Mouse (Mus musculus) limb, embryonic 14.5 days (tissue): ENCODE results near the gene Sox8. TPM values are rescaled to one million over a fixed set of nuclear protein-coding genes. Genes with fewer than 3 reads are reported as not detected.

Experiments used
- ATAC-seq: fragments of 200-750 bp; cut with Nextera tagmentation; 2 replicates; pipeline ENCODE4 v1.8.0; 2017; ENCODE audit warnings: low read depth, moderate number of reproducible peaks, moderate TSS enrichment; ENCODE audit not compliant: low FRiP score
- DNase-seq: peaks from one replicate; pipeline ENCODE4 v3.0.0-alpha.2; 2015; ENCODE audit warnings: low spot score
- H3K27ac ChIP-seq: fragments of 300-500 bp; sonication (generic); replicated peaks from 2 replicates; pipeline ENCODE4 v1.5.1; 2014; ENCODE audit warnings: low read depth, mild to moderate bottlenecking, low read length, moderate library complexity, mixed read lengths
- H3K27me3 ChIP-seq: fragments of 300-500 bp; sonication (generic); 2 replicates; pipeline ENCODE4 v1.6.1; 2014; ENCODE audit warnings: low read length, mixed read lengths; ENCODE audit not compliant: control insufficient read depth, insufficient read depth
- H3K36me3 ChIP-seq: fragments of 300-500 bp; sonication (generic); 2 replicates; pipeline ENCODE4 v1.6.1; 2014; ENCODE audit warnings: mild to moderate bottlenecking, low read length, moderate library complexity, mixed read lengths; ENCODE audit not compliant: control insufficient read depth, insufficient read depth
- H3K4me1 ChIP-seq: fragments of 300-500 bp; sonication (generic); 2 replicates; pipeline ENCODE4 v1.6.1; 2014; ENCODE audit warnings: antibody characterized with exemption, low read length, mixed read lengths; ENCODE audit not compliant: control insufficient read depth, insufficient read depth
- H3K4me2 ChIP-seq: fragments of 300-500 bp; sonication (generic); replicated peaks from 2 replicates; pipeline ENCODE4 v1.6.1; 2014; ENCODE audit warnings: low read depth, mild to moderate bottlenecking, low read length, moderate library complexity; ENCODE audit not compliant: severe bottlenecking
- H3K4me3 ChIP-seq: fragments of 300-500 bp; sonication (generic); replicated peaks from 2 replicates; pipeline ENCODE4 v1.5.1; 2014; ENCODE audit warnings: low read length
- H3K9ac ChIP-seq: fragments of 300-500 bp; sonication (generic); 2 replicates; pipeline ENCODE4 v1.6.1; 2014; ENCODE audit warnings: mild to moderate bottlenecking, low read depth, low read length, moderate library complexity; ENCODE audit not compliant: severe bottlenecking
- H3K9me3 ChIP-seq: fragments of 300-500 bp; sonication (generic); 2 replicates; pipeline ENCODE4 v1.6.1; 2016; ENCODE audit warnings: low read length; ENCODE audit not compliant: control insufficient read depth
- POLR2A ChIP-seq: fragments of 200-500 bp; IDR thresholded peaks from 2 replicates; pipeline ENCODE4 v1.8.0; 2012; ENCODE audit warnings: inconsistent platforms, mild to moderate bottlenecking, moderate library complexity, borderline replicate concordance; ENCODE audit not compliant: insufficient read depth, insufficient read length; ENCODE audit errors: extremely low read depth
- WGBS: fragments of 180-500 bp; shearing (Covaris S2); extraction: QIAGEN DNeasy Blood & Tissue Kit; methylation state at CpG from one replicate; pipeline ENCODE4 v1.1.7; 2014; 5-methylcytosine and 5-hydroxymethylcytosine counted together
- polyA plus RNA-seq, 2 experiments: library from polyadenylated mRNA; depleted of rRNA in 1 of 2; stranded (reverse) in 1 of 2; unstranded in 1 of 2; fragments of >200 nt; fragmentation: Nextera tagmentation in 1 of 2; extraction: Ambion mirVana in 1 of 2; gene quantifications; 2 replicates each; pipeline versions ENCODE4 v1.2.1 to v1.2.3; 2012 to 2014

Sox8 gene
- polyA plus RNA-seq (2012; rRNA removed): 16.3 and 23.4 TPM in 2 replicates
- 12.6 and 16.7 TPM in 2 replicates for polyA plus RNA-seq (2014; fragmentation: Nextera tagmentation; extraction: Ambion mirVana)

DNA sequence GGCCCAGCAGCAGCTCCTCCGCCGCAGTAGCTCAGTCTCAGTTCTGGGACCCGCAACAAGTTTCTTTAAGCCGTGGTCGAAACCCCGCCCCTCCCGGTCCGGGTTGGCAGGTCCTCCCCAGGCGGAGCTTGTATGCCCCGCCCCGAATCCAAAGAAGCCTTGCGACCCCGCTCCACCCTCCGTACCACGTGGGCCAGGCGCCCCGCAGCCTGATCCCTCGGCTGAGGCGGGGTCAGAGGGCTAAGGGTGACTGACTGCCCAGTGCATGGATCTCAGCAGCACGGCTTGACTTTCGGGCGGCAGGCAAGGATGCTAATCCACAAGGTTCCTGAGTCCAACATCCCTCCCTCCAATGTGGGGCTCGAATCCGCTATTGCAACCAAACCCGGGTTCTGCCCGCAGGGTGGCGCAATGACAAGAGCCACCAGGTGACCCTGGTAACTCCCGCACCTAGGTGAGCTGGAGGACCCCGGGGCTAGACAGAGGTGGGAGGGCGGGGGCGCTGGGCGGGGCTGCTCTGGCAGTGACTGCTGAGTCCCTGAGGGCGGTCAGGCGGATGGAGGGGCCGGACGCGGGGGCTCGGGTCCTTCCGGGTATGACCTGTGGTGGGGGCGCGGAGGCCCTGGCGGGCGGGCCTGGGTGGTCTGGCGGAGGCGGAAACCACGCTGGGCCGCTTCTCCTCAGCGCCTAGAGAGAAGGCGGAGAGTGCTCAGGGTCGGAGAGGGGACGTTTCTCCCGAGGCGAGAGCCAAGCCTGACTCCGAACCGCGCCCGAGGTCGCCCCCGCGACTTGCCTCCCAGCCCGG is at the start of gene Sox8:
Gene Sox8 (minus strand): TSS at position 39 of the 805 bp plus-strand sequence.
- no peaks in the 10 kb centered on the region for H3K9me3 ChIP-seq
- H3K4me3 ChIP-seq: peak within 1 kb of the TSS; percentile 56
- peak; percentile 86 for ATAC-seq
- H3K27ac ChIP-seq: 0 out of 2 replicates have a peak within 1 kb of the TSS, but pooled peaks have one; percentile 38
- H3K4me2 ChIP-seq: peak within 1 kb of the TSS; percentile 99
- H3K4me1 ChIP-seq: peaks cover 22% of the 10 kb centered on the region
- 1% methylated on average over 49 of the region's 61 CpGs for WGBS
- H3K27me3 ChIP-seq: peaks cover 21% of the 10 kb centered on the region
- peak; percentile 87 for DNase-seq
- H3K9ac ChIP-seq: peak within 1 kb of the TSS; percentile 56
- H3K36me3 ChIP-seq: no peaks in the 10 kb centered on the region; the same call in 1 of the 2 replicates
- no peak for TF ChIP-seq POLR2A

GRCm38 (mm10) chr17:25618508-25619056 is 48.1 kb upstream of the Sox8 start:
- Histone ChIP-seq H3K36me3 (peaks cover 18% of the 10 kb centered on the region), H3K27ac (no peak overlapping the region), H3K9ac (no peak overlapping the region), H3K9me3 (no peaks in the 10 kb centered on the region), H3K4me3 (no peak overlapping the region), H3K4me1 (peaks cover 18% of the 10 kb centered on the region), H3K27me3 (no peaks in the 10 kb centered on the region), H3K4me2 (no peak overlapping the region)
- no peak for TF ChIP-seq POLR2A
- WGBS: 48% methylated on average over 16 of the region's 16 CpGs
- peak; percentile 77 for DNase-seq
- peak; percentile 50; the same call in 1 of the 2 replicates for ATAC-seq

GRCm38 (mm10) chr17:25614723-25615510 is 44.4 kb upstream of the Sox8 start:
- H3K4me1 ChIP-seq: peaks cover 24% of the 10 kb centered on the region
- WGBS: 82% methylated on average over 10 of the region's 10 CpGs
- no peak for ATAC-seq
- no peak overlapping the region for H3K4me3 ChIP-seq
- peaks cover 23% of the 10 kb centered on the region for H3K36me3 ChIP-seq
- no peak overlapping the region for H3K9ac ChIP-seq
- no peak overlapping the region for H3K4me2 ChIP-seq
- H3K27me3 ChIP-seq: no peaks in the 10 kb centered on the region
- DNase-seq: no peak
- TF ChIP-seq POLR2A: no peak
- no peak overlapping the region for H3K27ac ChIP-seq
- H3K9me3 ChIP-seq: no peaks in the 10 kb centered on the region

- WGBS: 93% methylated on average over 6 of the region's 6 CpGs
- DNase-seq: no peak
- Histone ChIP-seq H3K9ac (no peak overlapping the region), H3K4me1 (peaks cover 22% of the 10 kb centered on the region), H3K36me3 (peaks cover 26% of the 10 kb centered on the region), H3K4me2 (no peak overlapping the region), H3K27me3 (no peaks in the 10 kb centered on the region), H3K27ac (no peak overlapping the region), H3K9me3 (no peaks in the 10 kb centered on the region), H3K4me3 (no peak overlapping the region)
- TF ChIP-seq POLR2A: no peak
- no peak for ATAC-seq
Measured at GRCm38 (mm10) chr17:25613323-25613722, 42.8 kb upstream of the Sox8 start.

DNA sequence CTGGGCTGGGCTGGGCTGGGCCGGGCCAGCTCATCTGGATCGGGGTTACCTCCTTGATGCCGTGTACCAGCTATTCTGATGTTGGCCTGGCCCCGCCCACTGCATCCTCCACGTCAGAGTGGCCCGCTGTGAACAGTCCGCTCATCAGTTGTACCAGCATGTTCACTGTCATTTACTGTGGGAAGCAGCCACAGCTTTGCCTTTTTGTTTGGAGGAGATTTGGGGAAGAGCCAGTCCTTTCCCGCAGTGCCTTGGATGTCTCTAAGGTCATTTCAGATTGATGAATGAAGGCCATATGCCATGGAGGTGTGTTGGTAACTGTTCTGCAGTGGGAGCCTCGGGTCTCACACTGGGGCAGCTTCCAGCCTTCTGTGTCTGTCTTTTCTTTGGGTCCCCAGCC is 42.1 kb upstream of the Sox8 start:
- no peak for TF ChIP-seq POLR2A
- WGBS: 79% methylated on average over 9 of the region's 9 CpGs
- no peak overlapping the region for H3K4me3 ChIP-seq
- DNase-seq: no peak
- H3K27me3 ChIP-seq: no peaks in the 10 kb centered on the region
- H3K4me1 ChIP-seq: peaks cover 18% of the 10 kb centered on the region
- H3K4me2 ChIP-seq: no peak overlapping the region
- no peak overlapping the region for H3K9ac ChIP-seq
- no peaks in the 10 kb centered on the region for H3K9me3 ChIP-seq
- no peak overlapping the region for H3K27ac ChIP-seq
- ATAC-seq: no peak
- peaks cover 29% of the 10 kb centered on the region for H3K36me3 ChIP-seq
